Mouse (Mus musculus): ENCODE data around the gene Spc24. TPM values are rescaled to one million over a fixed set of nuclear protein-coding genes. Genes with fewer than 3 reads are reported as not detected.
"Not testable (repeated sequence)": the region's sequence is repeated elsewhere in the genome, so short reads cannot be mapped to it uniquely, and the experiment has no call there.

The Spc24 gene
- polyA plus RNA-seq (2012; rRNA removed): 28.5 and 31.7 TPM in 2 replicates

DNA sequence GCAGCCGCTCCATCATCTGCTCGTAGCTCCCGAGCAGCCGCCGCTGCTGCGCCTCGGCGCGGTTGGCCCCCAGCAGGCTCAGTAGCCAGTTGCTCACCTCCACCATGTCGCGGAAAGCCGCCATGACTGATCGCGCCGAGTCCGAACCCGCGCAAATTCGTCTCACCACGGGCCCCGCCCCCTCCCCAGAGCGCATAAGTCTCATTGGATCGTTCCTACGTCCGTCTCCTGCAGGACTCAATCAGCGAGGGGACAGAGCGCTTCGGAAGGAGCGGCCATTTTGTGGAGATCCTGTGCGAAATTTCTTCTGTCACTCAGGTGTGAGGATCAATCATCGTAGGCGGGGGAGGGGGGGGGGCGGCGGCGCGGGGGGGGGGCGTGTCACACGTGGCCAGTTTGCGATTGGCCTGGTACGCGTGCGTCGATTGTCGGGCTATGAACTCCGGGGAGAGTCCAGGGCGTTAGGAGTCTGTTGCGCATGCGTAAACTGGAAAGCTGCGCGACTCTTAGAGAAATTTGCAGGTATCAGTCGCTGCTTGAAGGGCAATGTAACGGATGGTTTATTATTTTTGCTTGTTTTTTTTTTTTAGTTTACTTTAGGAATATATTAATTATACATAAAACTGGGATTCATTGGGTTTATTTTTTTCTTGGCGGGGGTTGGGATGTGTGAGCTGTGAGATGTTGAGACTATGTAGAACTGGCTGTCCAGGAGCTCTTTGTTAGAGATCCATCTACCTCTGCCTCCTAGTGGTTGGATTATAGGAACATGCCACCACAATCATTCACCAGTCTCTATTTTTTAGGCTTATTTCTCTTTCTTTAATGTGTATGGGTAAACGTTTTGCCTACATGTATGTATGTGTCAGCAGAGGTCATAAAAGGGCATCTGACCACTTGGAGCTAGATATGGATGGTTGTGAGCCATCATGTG, at the start of gene Spc24:
TSS of gene Spc24 (minus strand) at position 149 of the 934 bp plus-strand sequence.
- 1% methylated on average over 54 of the region's 54 CpGs for WGBS

DNA sequence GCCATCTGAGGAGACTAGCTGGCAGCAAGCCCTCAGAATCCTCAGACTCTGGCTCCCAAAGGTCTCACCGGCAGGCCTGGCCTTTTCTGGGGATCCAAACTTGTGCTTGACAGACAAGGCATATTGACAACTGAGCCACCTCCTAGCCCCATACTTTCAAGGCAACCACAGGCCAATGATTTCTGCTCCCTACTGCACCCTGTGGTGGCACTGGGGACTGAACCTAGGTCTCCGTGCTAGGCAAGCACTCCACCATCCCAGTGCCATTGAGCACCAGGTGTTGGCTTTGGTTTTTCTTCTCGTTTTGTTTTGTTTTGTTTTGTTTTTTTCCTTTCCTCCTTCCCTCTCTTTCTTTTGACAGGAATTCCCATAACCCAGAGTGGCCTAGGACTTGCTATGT, 48.5 kb upstream of the Spc24 start:
- 69% methylated on average over 3 of the region's 3 CpGs for WGBS
- no peak for DNase-seq (ENCODE audit: low read depth, low spot score)

More for the DNA sequence above, at the start of gene Spc24:
- DNase-seq (ENCODE audit: low read depth, low spot score): peak; percentile 90

DNA sequence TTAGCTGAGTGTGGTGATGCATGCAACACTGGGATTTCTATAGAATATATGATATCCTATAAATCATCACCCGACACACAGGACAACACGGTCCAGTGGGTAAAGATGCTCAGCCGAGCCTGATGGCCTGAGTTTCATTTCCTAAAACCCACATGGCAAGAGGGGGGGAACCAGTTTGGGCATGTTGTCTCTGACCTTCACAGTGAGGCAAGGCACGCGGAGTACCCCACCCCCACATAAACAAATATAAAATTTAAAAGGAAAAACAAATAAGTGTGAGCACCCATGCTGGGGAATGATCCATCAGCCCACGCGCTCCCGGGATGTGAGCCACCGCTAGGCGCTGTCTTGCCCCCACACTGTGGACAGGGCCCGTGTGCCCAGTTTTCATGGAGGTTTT, 46.9 kb upstream of the Spc24 start:
- WGBS: 70% methylated on average over 11 of the region's 11 CpGs
- no peak for DNase-seq (ENCODE audit: low read depth, low spot score)

DNA sequence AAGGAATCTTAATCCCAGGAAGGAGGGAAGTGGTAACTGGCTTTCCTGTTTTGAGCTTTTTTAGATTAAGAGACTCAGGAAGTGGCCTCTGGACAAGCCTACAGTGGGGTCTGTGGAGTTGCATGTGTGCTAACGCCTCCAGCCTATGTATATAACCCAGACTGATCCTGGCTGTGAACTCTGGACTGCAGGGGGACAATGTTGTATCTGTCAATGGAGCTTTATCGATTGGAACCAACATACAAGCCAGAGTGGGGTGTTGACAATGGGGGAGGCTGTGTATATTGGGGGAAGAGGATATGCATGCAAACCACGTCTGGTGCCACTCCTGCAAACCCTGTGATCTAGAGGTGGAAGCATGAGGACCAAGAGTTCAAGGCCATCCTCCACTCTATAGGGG, 46.3 kb upstream of the Spc24 start:
- WGBS: 50% methylated on average over 3 of the region's 3 CpGs
- no peak for DNase-seq (ENCODE audit: low read depth, low spot score)

DNA sequence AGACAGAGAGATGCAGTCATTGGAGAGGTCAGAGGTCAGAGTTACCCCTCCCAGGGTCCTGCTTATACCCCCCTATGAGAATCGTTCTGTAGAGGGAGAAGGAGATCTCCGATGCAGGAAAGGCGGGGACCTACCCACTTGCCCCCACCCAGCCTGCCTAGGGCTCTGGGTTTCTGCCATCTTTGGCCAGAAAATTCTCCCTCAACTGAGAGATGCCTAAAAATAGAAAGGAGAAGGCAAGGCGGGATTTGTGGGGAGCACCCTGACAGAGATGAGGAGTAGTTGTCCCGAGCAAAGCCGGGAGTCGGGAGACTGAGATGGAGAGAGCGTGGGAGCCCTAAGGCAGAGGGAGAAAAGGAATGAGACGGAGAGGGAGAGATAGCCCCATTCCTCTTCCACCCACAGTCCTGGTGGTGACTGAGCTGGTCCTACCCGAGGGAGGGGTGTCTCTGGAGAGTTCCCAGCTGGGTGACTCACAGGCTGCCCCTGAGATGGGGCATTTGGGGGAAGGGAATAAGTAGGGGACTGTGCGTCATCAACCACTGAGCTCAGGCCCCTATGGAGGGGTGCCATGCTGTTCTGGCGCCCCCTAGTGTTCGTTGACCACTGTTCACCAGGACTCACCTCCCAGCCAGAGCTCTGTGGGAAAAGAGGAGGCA, 44.0 kb upstream of the Spc24 start:
- 28% methylated on average over 13 of the region's 13 CpGs for WGBS
- no peak for DNase-seq (ENCODE audit: low read depth, low spot score)

DNA sequence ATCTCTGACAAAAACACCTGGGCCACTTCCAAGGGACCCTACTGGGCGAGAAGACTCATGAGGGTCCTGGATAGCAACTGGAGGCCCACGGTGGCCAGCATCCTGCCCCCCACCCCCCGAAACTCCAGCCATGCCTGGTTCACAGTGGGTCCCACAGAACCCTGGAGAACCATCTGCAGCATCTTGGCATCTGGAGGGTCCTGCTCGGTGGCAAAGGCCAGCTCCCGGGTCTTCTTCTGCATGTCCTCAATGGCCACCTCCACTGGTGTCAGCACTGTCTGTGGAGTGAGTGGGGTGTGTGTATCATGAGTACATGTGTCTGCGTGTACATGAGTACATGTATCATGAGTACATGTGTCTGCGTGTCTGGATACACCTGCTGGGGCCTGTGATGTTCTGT, 41.5 kb upstream of the Spc24 start:
- WGBS: 93% methylated on average over 7 of the region's 7 CpGs

DNA sequence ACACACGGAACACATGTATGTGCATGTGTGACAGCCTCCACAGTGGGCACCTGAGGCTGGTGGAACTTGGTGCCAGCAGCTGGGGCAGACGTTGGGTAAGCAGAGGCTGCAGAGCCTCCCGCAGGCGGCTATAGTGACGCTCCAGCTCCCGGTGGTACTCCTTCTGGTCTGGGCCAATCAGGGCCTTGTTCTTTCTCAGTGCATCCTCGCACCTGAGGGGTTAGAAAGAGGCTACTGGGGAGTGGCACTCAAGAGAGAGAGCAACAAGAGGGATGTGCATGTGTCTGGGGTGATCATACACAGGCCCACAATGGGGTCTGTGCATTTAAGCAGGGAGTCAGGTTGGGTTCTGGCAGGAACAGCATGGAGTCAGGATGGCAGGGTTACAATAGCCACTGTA, 41.0 kb upstream of the Spc24 start:
- DNase-seq (ENCODE audit: low read depth, low spot score): no peak
- 85% methylated on average over 7 of the region's 7 CpGs for WGBS

More for the DNA sequence above, 41.5 kb upstream of the Spc24 start:
- no peak for DNase-seq (ENCODE audit: low read depth, low spot score)

DNA sequence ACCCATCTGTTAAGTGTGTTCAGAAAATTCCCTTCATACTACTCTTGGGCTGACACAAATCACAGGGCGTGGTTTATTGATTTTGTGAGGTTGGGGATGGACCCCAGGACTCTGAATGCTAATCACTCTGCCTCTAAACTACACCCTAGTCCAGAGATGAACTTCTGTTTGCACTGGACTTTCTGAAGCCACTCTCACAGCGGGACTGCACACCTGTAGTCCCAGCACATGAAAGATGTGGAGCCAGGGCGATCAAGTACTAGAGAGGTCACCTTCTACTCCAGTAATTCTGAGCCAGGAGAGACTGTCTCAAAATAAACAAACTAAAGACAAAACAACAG, 38.9 kb upstream of the Spc24 start:
- DNase-seq (ENCODE audit: low read depth, low spot score): no peak

DNA sequence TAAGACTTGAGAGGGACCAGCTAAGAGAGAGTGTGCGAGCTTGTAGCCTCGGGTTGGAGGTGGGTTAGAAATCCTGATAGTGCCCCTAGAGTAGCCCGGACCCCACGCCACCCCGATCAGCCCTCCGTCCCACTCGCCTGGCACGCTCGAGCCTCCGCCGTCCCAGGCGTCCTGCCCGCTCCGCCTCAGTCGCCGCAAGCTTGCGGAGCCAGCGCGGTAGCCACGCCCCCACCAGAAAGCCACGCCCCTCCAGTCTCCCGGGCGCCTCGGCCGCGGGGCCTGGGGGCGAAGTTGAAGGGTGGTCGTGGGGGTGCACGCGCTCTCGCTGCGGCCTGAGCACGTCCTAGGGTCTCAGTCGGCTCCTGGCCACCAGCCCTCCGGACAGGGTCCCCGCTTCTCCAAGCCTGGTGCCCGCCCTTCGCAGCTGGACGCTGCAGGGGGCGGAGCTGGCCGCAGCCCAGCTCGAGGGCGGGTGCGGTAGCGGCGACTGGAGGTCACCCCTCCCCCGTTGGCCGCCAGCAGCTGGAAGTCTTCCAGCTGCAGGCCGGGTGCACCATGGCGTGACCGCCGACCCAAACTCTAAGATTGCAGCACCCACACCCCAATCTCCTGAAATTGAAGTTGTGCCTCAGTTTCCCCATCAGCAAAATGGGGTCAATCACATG, 38.4 kb upstream of the Spc24 start, which contains the start of gene Kank2:
TSS of gene Kank2 (minus strand) at position 400 of the 665 bp plus-strand sequence.
- DNase-seq (ENCODE audit: low read depth, low spot score): no peak
- under 1% methylated on average over 52 of the region's 52 CpGs for WGBS

More for the DNA sequence above, 38.9 kb upstream of the Spc24 start:
- WGBS: 17% methylated on average over 3 of the region's 3 CpGs

DNA sequence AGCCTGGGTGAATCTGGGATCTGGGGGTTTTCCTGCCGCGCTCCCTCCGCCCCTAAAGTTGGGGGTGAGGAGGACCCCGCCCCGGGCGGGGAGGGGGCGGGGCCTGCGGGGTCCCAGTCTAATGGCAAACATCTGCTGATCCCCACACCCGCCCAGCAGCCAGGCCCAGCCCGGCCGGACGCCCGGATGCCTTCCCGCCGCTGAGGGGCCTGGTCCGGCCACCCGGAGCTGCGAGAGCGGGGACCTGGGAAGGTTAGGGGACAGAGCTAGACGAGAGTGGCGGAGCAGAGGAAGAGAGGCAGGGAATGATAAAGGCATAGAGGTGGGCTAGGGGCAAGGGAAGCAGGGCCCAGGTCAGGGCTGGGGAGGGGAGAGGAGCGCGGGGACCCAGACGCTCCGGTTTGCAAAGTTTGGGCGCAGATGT, 37.8 kb upstream of the Spc24 start:
- WGBS: 2% methylated on average over 26 of the region's 26 CpGs
- DNase-seq (ENCODE audit: low read depth, low spot score): no peak

DNA sequence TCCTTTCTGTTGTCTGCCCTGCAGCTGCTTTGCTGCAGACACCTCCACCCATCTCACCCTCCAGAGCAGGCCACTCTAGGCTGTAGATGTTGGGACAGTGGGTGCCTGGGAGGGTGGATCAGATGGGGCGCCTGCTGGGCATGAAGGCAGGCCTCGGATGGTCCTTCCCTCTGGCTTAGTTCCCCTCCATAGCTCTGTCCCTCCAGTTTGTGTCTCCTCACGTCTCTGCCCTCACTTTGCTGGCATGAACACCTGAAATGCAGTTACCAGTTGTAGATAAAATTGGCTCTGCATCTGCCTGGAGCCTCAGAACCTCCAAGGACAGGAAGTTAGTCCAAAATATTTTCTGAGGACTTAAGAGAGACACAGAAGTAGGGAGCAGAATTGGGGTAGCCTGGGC, 36.8 kb upstream of the Spc24 start:
- no peak for DNase-seq (ENCODE audit: low read depth, low spot score)
- WGBS: 61% methylated on average over 3 of the region's 3 CpGs

DNA sequence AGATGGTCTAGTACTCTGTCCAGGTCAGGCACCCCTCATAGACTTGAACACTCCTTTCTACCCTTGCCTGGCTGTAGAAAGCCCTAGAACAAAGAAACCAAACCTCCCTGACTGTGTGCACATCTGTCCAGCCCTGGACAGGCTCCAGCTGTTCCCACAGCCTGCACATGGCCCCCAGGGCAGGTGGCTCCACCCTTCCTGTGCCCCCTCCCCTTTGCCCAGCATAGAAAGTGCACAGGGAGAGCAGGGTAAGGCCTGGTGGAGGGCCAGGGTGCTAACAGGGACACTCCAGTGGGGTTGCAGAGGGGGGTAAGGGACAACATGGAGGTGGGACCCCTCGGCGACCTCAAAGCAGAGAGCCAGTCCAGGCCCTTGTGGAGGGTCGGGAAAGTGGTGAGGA, 36.2 kb upstream of the Spc24 start:
- DNase-seq (ENCODE audit: low read depth, low spot score): no peak
- WGBS: 57% methylated on average over 3 of the region's 3 CpGs

DNA sequence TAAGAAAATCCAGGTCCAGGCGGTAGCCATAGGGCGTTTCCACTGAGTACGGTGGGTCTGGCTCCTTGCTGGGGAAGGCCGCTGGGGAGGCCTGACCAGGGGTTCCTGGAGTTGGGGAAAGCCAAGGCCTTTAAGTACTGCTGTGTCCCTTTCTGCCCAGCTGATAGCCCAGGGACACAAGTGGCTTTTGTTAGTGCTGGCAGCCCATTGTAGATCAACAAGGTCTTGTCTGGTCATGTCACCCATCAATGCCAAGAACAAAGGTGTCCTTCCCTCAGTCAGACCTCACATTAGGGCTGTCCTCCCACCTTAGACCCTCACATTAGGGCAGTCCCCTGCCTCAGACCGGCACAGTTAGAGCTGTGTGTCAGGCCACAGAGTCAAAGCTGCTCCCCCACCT, 35.5 kb upstream of the Spc24 start:
- no peak for DNase-seq (ENCODE audit: low read depth, low spot score)
- WGBS: 83% methylated on average over 5 of the region's 5 CpGs

DNA sequence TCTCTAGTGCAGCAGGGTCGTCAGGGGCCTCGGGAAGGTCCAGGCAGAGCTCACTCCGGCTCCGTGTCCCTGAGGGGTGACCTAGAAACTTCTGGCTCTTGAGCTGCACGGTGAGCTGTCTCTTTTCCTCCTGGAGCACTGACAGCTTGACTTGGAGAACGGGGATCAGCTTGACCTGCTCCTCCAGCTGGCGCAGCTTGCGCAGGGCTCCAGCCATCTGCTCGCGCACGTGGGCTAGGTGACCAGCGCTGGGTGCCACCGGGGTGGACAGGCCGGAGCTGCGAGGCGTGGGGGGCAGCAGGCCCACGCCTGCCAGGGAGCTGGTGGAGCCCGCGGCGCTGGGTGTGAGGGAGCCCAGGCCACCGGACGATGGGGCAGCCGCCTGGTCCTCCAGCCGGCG, 34.8 kb upstream of the Spc24 start:
- WGBS: 94% methylated on average over 25 of the region's 25 CpGs
- no peak for DNase-seq (ENCODE audit: low read depth, low spot score)

DNA sequence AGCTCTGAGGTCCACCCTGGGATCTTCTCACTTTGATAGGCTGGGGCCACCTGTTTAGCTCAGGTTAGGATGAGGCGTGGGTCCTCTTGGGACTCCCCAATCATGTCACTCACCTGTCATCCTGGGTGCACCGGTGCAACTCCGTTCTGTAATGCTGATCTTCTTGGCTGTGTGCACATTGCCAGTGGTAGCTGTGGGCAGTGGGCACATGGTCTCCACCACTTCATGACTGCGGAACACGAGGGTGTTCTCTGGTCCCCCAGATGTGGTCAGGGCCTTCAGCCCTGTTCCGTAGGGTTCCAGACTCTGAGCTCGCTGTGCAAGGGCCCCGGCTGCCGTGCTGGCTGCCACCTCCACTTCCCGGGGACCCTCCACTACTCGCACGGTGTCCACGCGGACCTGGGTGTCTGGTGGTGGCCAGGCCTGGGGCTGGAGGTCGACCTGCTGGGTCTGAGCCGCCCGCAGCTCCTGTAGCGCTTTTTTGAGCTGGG, 34.3 kb upstream of the Spc24 start:
- 93% methylated on average over 18 of the region's 18 CpGs for WGBS

DNA sequence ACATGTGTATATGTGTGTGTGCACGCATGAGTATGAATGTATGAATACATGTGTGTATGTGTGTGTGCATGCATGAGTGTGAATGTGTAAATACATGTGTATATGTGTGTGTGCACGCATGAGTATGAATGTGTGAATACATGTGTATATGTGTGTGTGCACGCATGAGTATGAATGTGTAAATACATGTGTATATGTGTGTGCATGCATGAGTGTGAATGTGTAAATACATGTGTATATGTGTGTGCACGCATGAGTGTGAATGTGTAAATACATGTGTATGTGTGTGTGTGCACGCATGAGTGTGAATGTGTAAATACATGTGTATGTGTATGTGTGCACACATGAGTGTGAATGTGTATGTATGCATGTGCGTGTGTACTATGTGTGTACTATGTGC, 33.4 kb upstream of the Spc24 start:
- 96% methylated on average over 6 of the region's 6 CpGs for WGBS
- DNase-seq (ENCODE audit: low read depth, low spot score): not testable (repeated sequence)

More for the DNA sequence above, 34.3 kb upstream of the Spc24 start:
- no peak for DNase-seq (ENCODE audit: low read depth, low spot score)

DNA sequence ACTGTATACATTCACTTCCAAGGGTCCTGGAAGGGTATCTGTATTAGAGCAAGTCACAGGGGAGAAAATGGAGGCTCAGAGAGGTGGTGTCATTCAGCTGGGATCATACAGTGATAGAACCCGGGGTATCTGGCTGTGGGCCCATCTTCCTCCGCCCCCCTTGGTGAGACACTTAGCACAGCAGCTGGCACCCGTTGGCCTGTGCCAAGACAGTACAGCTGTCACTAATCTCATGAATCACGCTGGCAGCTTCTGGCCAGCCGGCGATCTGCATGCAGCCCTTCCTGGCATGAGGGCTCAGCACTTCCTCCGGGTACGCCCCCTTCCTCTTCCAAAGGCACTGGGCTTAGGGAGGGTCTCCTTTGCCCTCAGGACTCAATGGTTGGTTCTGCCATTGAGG, 32.5 kb upstream of the Spc24 start:
- 18% methylated on average over 8 of the region's 8 CpGs for WGBS
- DNase-seq (ENCODE audit: low read depth, low spot score): no peak

DNA sequence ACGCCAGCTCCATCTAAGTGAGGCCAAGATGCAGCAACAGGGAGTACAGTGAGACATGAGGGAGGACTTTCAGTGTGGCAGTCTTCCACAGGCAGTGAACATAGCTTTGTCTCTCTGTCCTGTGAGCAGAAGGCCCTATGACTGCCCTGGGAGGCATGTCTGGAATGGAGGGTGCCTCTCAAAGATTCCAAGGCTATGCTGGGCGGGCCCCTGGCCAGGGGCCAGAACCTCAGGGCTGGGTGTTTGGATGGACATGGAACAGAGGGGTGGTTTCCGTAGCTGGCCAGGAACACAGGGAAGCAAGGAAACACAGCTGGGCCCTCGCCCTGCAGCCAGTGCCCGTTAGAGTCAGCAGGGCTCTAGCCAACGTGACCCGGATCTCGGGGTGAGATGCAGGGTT, 31.8 kb upstream of the Spc24 start:
- no peak for DNase-seq (ENCODE audit: low read depth, low spot score)
- WGBS: 18% methylated on average over 8 of the region's 8 CpGs

DNA sequence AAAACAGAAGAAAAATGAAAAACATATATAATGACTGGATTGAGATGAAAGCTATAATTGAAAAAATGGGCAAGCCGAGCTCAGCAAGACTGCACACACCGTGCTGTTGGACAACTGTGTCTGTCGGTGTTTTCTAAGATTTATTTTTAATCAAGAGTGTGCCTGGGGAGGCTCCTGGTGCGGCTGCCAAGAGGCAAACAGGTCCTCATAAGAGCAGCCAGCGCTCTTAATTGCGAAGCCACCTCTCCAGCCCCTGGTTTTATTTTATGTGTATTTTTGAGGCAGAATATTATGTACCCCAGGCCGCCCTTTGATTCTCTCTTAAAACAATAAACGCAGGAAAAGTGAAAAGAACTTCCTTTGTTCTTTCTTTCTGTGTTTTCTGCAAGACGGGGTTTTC, 28.1 kb upstream of the Spc24 start:
- WGBS: 75% methylated on average over 9 of the region's 9 CpGs
- no peak for DNase-seq (ENCODE audit: low read depth, low spot score)

DNA sequence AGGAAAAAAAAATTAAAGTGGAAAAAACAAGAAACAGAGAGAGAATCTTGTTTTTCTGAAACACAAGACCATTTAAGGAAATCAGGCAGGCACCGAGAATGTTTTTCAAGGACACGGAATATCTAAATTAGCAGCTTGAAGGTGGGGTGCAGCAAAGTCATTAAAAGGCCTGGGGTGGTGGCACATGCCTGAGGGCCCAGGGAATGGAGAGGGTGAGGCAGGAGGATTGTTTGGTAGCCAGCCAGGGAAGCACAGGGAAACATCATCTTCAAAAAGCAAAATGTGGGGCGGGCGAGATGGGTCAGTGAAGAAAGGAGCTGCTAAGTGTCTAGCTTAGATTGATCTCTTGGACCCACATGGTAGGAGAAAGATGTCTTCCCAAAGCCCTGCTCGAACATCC, 27.6 kb upstream of the Spc24 start:
- DNase-seq (ENCODE audit: low read depth, low spot score): no peak
- WGBS: 61% methylated on average over 5 of the region's 5 CpGs

All from large intestine, adult 2 months (tissue).